Mouse (Mus musculus) brown adipose tissue, adult 24 weeks (tissue): ENCODE results near the gene Gm21969. TPM values are rescaled to one million over a fixed set of nuclear protein-coding genes. Genes with fewer than 3 reads are reported as not detected.

Experiments used
- H3K27ac ChIP-seq: fragments of 200-500 bp; replicated peaks from 2 replicates; pipeline ENCODE4 v1.5.1; 2012; ENCODE audit warnings: low read depth, mild to moderate bottlenecking, low read length
- H3K4me1 ChIP-seq: fragments of 200-500 bp; 2 replicates; pipeline ENCODE4 v1.6.1; 2012; ENCODE audit warnings: low read length, mixed read lengths; ENCODE audit not compliant: control insufficient read depth, insufficient read depth, insufficient read length
- H3K4me3 ChIP-seq: fragments of 200-500 bp; 2 replicates; pipeline ENCODE4 v1.5.1; 2012; ENCODE audit warnings: low read depth, mild to moderate bottlenecking, low read length, moderate library complexity; ENCODE audit not compliant: insufficient read depth
- polyA plus RNA-seq: library from polyadenylated mRNA; stranded (reverse); fragments of >200 nt; gene quantifications from 2 replicates; pipeline ENCODE4 v1.2.4, GENCODE M21; 2012; ENCODE audit not compliant: missing spikeins, insufficient read depth, insufficient read length

The Gm21969 gene
- polyA plus RNA-seq, 1 experiment: not detected

GRCm38 (mm10) chr4:139597286-139598284, 5.4 kb upstream of the Gm21969 start:
- H3K27ac ChIP-seq: peak overlapping the region; percentile 88
- peaks cover 77% of the 10 kb centered on the region for H3K4me1 ChIP-seq
- H3K4me3 ChIP-seq: no peak overlapping the region

- H3K27ac ChIP-seq: peak overlapping the region; percentile 88
- H3K4me1 ChIP-seq: peaks cover 79% of the 10 kb centered on the region
- H3K4me3 ChIP-seq: peak overlapping the region; percentile 30
Measured at GRCm38 (mm10) chr4:139598356-139598755, 4.6 kb upstream of the Gm21969 start.

- H3K27ac ChIP-seq: peak overlapping the region; percentile 88
- H3K4me1 ChIP-seq: peaks cover 77% of the 10 kb centered on the region
- H3K4me3 ChIP-seq: peak overlapping the region; percentile 30
Measured at GRCm38 (mm10) chr4:139598950-139599518, 4.0 kb upstream of the Gm21969 start.

GRCm38 (mm10) chr4:139601519-139602356, 1.2 kb upstream of the Gm21969 start:
- H3K4me1 ChIP-seq: peaks cover 53% of the 10 kb centered on the region
- peak overlapping the region; percentile 75 for H3K27ac ChIP-seq

GRCm38 (mm10) chr4:139605216-139605615, 2.2 kb downstream of the Gm21969 start:
- Histone ChIP-seq H3K4me3 (no peak overlapping the region), H3K27ac (no peak overlapping the region), H3K4me1 (peaks cover 26% of the 10 kb centered on the region)

More at GRCm38 (mm10) chr4:139601519-139602356, 1.2 kb upstream of the Gm21969 start:
- no peak overlapping the region for H3K4me3 ChIP-seq

- H3K4me3 ChIP-seq: no peak overlapping the region
- H3K27ac ChIP-seq: 0 out of 2 replicates have a peak overlapping the region, but pooled peaks have one; percentile 12
- peaks cover 14% of the 10 kb centered on the region for H3K4me1 ChIP-seq
Measured at GRCm38 (mm10) chr4:139606732-139607131, 3.7 kb downstream of the Gm21969 start.

GRCm38 (mm10) chr4:139608975-139609374, 6.0 kb downstream of the Gm21969 start:
- H3K27ac ChIP-seq: no peak overlapping the region
- no peaks in the 10 kb centered on the region for H3K4me1 ChIP-seq
- no peak overlapping the region for H3K4me3 ChIP-seq

- no peaks in the 10 kb centered on the region for H3K4me1 ChIP-seq
- H3K27ac ChIP-seq: no peak overlapping the region
- H3K4me3 ChIP-seq: no peak overlapping the region
Measured at GRCm38 (mm10) chr4:139610954-139611353, 8.0 kb downstream of the Gm21969 start.

GRCm38 (mm10) chr4:139611542-139611953, 8.6 kb downstream of the Gm21969 start:
- Histone ChIP-seq H3K4me3 (no peak overlapping the region), H3K4me1 (no peaks in the 10 kb centered on the region), H3K27ac (no peak overlapping the region)

GRCm38 (mm10) chr4:139614524-139615260, 11.7 kb downstream of the Gm21969 start:
- Histone ChIP-seq H3K4me1 (no peaks in the 10 kb centered on the region), H3K27ac (no peak overlapping the region), H3K4me3 (no peak overlapping the region)

GRCm38 (mm10) chr4:139616276-139617000, 13.5 kb downstream of the Gm21969 start:
- Histone ChIP-seq H3K4me3 (peak overlapping the region; percentile 58), H3K4me1 (no peaks in the 10 kb centered on the region), H3K27ac (peak overlapping the region; percentile 68)

- H3K4me1 ChIP-seq: no peaks in the 10 kb centered on the region
- peak overlapping the region; percentile 58 for H3K4me3 ChIP-seq
- H3K27ac ChIP-seq: peak overlapping the region; percentile 37
Measured at GRCm38 (mm10) chr4:139617001-139617364, 14.0 kb downstream of the Gm21969 start.

- no peak overlapping the region for H3K4me3 ChIP-seq
- H3K4me1 ChIP-seq: peaks cover 2% of the 10 kb centered on the region; the same call in 1 of the 2 replicates
Measured at GRCm38 (mm10) chr4:139619765-139620164, 16.8 kb downstream of the Gm21969 start.

More at GRCm38 (mm10) chr4:139619765-139620164, 16.8 kb downstream of the Gm21969 start:
- H3K27ac ChIP-seq: peak overlapping the region; percentile 38; the same call in 1 of the 2 replicates
